Mouse (Mus musculus): ENCODE results near the gene Ghsr. TPM values are rescaled to one million over a fixed set of nuclear protein-coding genes. Genes with fewer than 3 reads are reported as not detected.

The Ghsr gene
- total and polyA plus RNA-seq, 2 experiments, result not detected

GRCm38 (mm10) chr3:27411286-27411685 lies 40.1 kb downstream of the Ghsr start:
- Histone ChIP-seq H3K36me3 (ENCODE audit: control insufficient read depth, insufficient read depth, low read length) (0 out of 2 replicates have a peak, but pooled peaks cover 3% of the 10 kb centered on the region), H3K4me1 (ENCODE audit: control insufficient read depth, insufficient read depth, low read length) (no peaks in the 10 kb centered on the region), H3K9ac (ENCODE audit: low read depth, low read length) (no peak overlapping the region), H3K4me3 (ENCODE audit: insufficient read depth, low read depth, low read length) (no peak overlapping the region), H3K27ac (replicated peaks; ENCODE audit: insufficient read depth, low read depth, low read length) (no peak overlapping the region), H3K27me3 (ENCODE audit: control insufficient read depth, insufficient read depth, low read length) (no peaks in the 10 kb centered on the region), H3K79me2 (ENCODE audit: control insufficient read depth, insufficient read depth, low read length) (no peaks in the 10 kb centered on the region)
- 90% methylated on average over 2 of the region's 2 CpGs for WGBS
- no peak for TF ChIP-seq CTCF (IDR thresholded peaks at IDR 0.05; ENCODE audit: low read depth, low read length)
- TF ChIP-seq POLR2A (IDR thresholded peaks at IDR 0.05; ENCODE audit: extremely low read depth, insufficient read depth, low read length), result no peak
- no peak for DNase-seq (ENCODE audit: extremely low read depth, low read depth, low spot score)

- WGBS, result 94% methylated on average over 3 of the region's 3 CpGs
- Histone ChIP-seq H3K27me3 (ENCODE audit: control insufficient read depth, insufficient read depth, low read length) (no peaks in the 10 kb centered on the region), H3K27ac (replicated peaks; ENCODE audit: insufficient read depth, low read depth, low read length) (no peak overlapping the region)
These were observed 42.4 kb downstream of the Ghsr start for GRCm38 (mm10) chr3:27413566-27413965.

GRCm38 (mm10) chr3:27416786-27417185 lies 45.6 kb downstream of the Ghsr start:
- WGBS, result 95% methylated on average over 10 of the region's 10 CpGs
- H3K4me3 ChIP-seq (ENCODE audit: insufficient read depth, low read depth, low read length), result no peak overlapping the region
- H3K79me2 ChIP-seq (ENCODE audit: control insufficient read depth, insufficient read depth, low read length), result no peaks in the 10 kb centered on the region
- DNase-seq (ENCODE audit: extremely low read depth, low read depth, low spot score), result no peak
- TF ChIP-seq POLR2A (IDR thresholded peaks at IDR 0.05; ENCODE audit: extremely low read depth, insufficient read depth, low read length) (no peak), CTCF (IDR thresholded peaks at IDR 0.05; ENCODE audit: low read depth, low read length) (no peak)
- peaks cover 23% of the 10 kb centered on the region; the same call in 1 of the 2 replicates for H3K36me3 ChIP-seq (ENCODE audit: control insufficient read depth, insufficient read depth, low read length)
- no peaks in the 10 kb centered on the region for H3K27me3 ChIP-seq (ENCODE audit: control insufficient read depth, insufficient read depth, low read length)
- H3K9ac ChIP-seq (ENCODE audit: low read depth, low read length), result no peak overlapping the region
- no peaks in the 10 kb centered on the region for H3K4me1 ChIP-seq (ENCODE audit: control insufficient read depth, insufficient read depth, low read length)
- no peak overlapping the region for H3K27ac ChIP-seq (replicated peaks; ENCODE audit: insufficient read depth, low read depth, low read length)

More at GRCm38 (mm10) chr3:27413566-27413965, 42.4 kb downstream of the Ghsr start:
- peaks cover 14% of the 10 kb centered on the region; the same call in 1 of the 2 replicates for H3K36me3 ChIP-seq (ENCODE audit: control insufficient read depth, insufficient read depth, low read length)
- DNase-seq (ENCODE audit: extremely low read depth, low read depth, low spot score), result no peak
- no peaks in the 10 kb centered on the region for H3K4me1 ChIP-seq (ENCODE audit: control insufficient read depth, insufficient read depth, low read length)
- TF ChIP-seq POLR2A (IDR thresholded peaks at IDR 0.05; ENCODE audit: extremely low read depth, insufficient read depth, low read length) (no peak), CTCF (IDR thresholded peaks at IDR 0.05; ENCODE audit: low read depth, low read length) (no peak)
- no peak overlapping the region for H3K4me3 ChIP-seq (ENCODE audit: insufficient read depth, low read depth, low read length)
- H3K79me2 ChIP-seq (ENCODE audit: control insufficient read depth, insufficient read depth, low read length), result no peaks in the 10 kb centered on the region
- no peak overlapping the region for H3K9ac ChIP-seq (ENCODE audit: low read depth, low read length)

- Histone ChIP-seq H3K27ac (replicated peaks; ENCODE audit: insufficient read depth, low read depth, low read length) (no peak overlapping the region), H3K27me3 (ENCODE audit: control insufficient read depth, insufficient read depth, low read length) (no peaks in the 10 kb centered on the region)
- no peak for DNase-seq (ENCODE audit: extremely low read depth, low read depth, low spot score)
These were observed 47.5 kb downstream of the Ghsr start for GRCm38 (mm10) chr3:27418602-27419001.

GRCm38 (mm10) chr3:27421980-27422379 lies 50.8 kb downstream of the Ghsr start:
- H3K27me3 ChIP-seq (ENCODE audit: control insufficient read depth, insufficient read depth, low read length), result no peaks in the 10 kb centered on the region
- DNase-seq (ENCODE audit: extremely low read depth, low read depth, low spot score), result no peak
- H3K9ac ChIP-seq (ENCODE audit: low read depth, low read length), result no peak overlapping the region
- H3K27ac ChIP-seq (replicated peaks; ENCODE audit: insufficient read depth, low read depth, low read length), result no peak overlapping the region
- H3K79me2 ChIP-seq (ENCODE audit: control insufficient read depth, insufficient read depth, low read length), result no peaks in the 10 kb centered on the region
- TF ChIP-seq POLR2A (IDR thresholded peaks at IDR 0.05; ENCODE audit: extremely low read depth, insufficient read depth, low read length) (no peak), CTCF (IDR thresholded peaks at IDR 0.05; ENCODE audit: low read depth, low read length) (no peak)
- 98% methylated on average over 12 of the region's 12 CpGs for WGBS
- H3K36me3 ChIP-seq (ENCODE audit: control insufficient read depth, insufficient read depth, low read length), result peaks cover 40% of the 10 kb centered on the region
- H3K4me1 ChIP-seq (ENCODE audit: control insufficient read depth, insufficient read depth, low read length), result no peaks in the 10 kb centered on the region
- H3K4me3 ChIP-seq (ENCODE audit: insufficient read depth, low read depth, low read length), result no peak overlapping the region

More at GRCm38 (mm10) chr3:27418602-27419001, 47.5 kb downstream of the Ghsr start:
- Histone ChIP-seq H3K4me1 (ENCODE audit: control insufficient read depth, insufficient read depth, low read length) (no peaks in the 10 kb centered on the region), H3K9ac (ENCODE audit: low read depth, low read length) (no peak overlapping the region), H3K79me2 (ENCODE audit: control insufficient read depth, insufficient read depth, low read length) (no peaks in the 10 kb centered on the region), H3K4me3 (ENCODE audit: insufficient read depth, low read depth, low read length) (no peak overlapping the region), H3K36me3 (ENCODE audit: control insufficient read depth, insufficient read depth, low read length) (peaks cover 25% of the 10 kb centered on the region; the same call in 1 of the 2 replicates)
- 71% methylated on average over 8 of the region's 8 CpGs for WGBS
- TF ChIP-seq CTCF (IDR thresholded peaks at IDR 0.05; ENCODE audit: low read depth, low read length), result no peak
- TF ChIP-seq POLR2A (IDR thresholded peaks at IDR 0.05; ENCODE audit: extremely low read depth, insufficient read depth, low read length), result no peak

GRCm38 (mm10) chr3:27422521-27422920 lies 51.4 kb downstream of the Ghsr start:
- 85% methylated on average over 6 of the region's 6 CpGs for WGBS
- TF ChIP-seq CTCF (IDR thresholded peaks at IDR 0.05; ENCODE audit: low read depth, low read length), result no peak
- TF ChIP-seq POLR2A (IDR thresholded peaks at IDR 0.05; ENCODE audit: extremely low read depth, insufficient read depth, low read length), result no peak
- no peaks in the 10 kb centered on the region for H3K27me3 ChIP-seq (ENCODE audit: control insufficient read depth, insufficient read depth, low read length)

More at GRCm38 (mm10) chr3:27422521-27422920, 51.4 kb downstream of the Ghsr start:
- H3K4me1 ChIP-seq (ENCODE audit: control insufficient read depth, insufficient read depth, low read length), result no peaks in the 10 kb centered on the region
- H3K4me3 ChIP-seq (ENCODE audit: insufficient read depth, low read depth, low read length), result no peak overlapping the region
- H3K36me3 ChIP-seq (ENCODE audit: control insufficient read depth, insufficient read depth, low read length), result peaks cover 38% of the 10 kb centered on the region
- H3K79me2 ChIP-seq (ENCODE audit: control insufficient read depth, insufficient read depth, low read length), result no peaks in the 10 kb centered on the region
- DNase-seq (ENCODE audit: extremely low read depth, low read depth, low spot score), result no peak
- no peak overlapping the region for H3K9ac ChIP-seq (ENCODE audit: low read depth, low read length)
- H3K27ac ChIP-seq (replicated peaks; ENCODE audit: insufficient read depth, low read depth, low read length), result no peak overlapping the region

Data from liver, adult 2 months (tissue).